Mouse (Mus musculus) kidney, postnatal 4 days (tissue): ENCODE measurements around the gene Cfdp1.
A peak's percentile ranks its signal among the peaks of the same experiment; 100 is the strongest.

Source experiments
- DNase-seq, 2 experiments: peaks; one replicate each; pipeline ENCODE4 v3.0.0; 2021; ENCODE audit warnings: mixed read lengths in 2 of 2

Gene Cfdp1

GRCm38 (mm10) chr8:111853861-111854501 lies at the start of gene Cfdp1:
TSS of gene Cfdp1 (minus strand) at chr8:111854291.
- DNase-seq: peak; percentile 97 to 98

GRCm38 (mm10) chr8:111902080-111902479 lies 48.0 kb upstream of the Cfdp1 start:
- DNase-seq: peak in 1 of 2 experiments; percentile 27

- no peak for DNase-seq
Observed at GRCm38 (mm10) chr8:111898586-111898985, 44.5 kb upstream of the Cfdp1 start.

GRCm38 (mm10) chr8:111894955-111895354 lies 40.9 kb upstream of the Cfdp1 start:
- no peak for DNase-seq

- DNase-seq: no peak
Observed at GRCm38 (mm10) chr8:111892615-111893014, 38.5 kb upstream of the Cfdp1 start.

GRCm38 (mm10) chr8:111891983-111892382 lies 37.9 kb upstream of the Cfdp1 start:
- DNase-seq: no peak

- no peak for DNase-seq
Observed at GRCm38 (mm10) chr8:111890911-111891303, 36.8 kb upstream of the Cfdp1 start.

- DNase-seq: peak in 1 of 2 experiments; percentile 32
Observed at GRCm38 (mm10) chr8:111889931-111890910, 36.1 kb upstream of the Cfdp1 start.

GRCm38 (mm10) chr8:111888091-111888650 lies 34.1 kb upstream of the Cfdp1 start:
- DNase-seq: peak; percentile 67 to 68

GRCm38 (mm10) chr8:111887479-111887878 lies 33.4 kb upstream of the Cfdp1 start:
- DNase-seq: no peak

- DNase-seq: no peak
Observed at GRCm38 (mm10) chr8:111883615-111884014, 29.5 kb upstream of the Cfdp1 start.

- peak; percentile 60 to 70 for DNase-seq
Observed at GRCm38 (mm10) chr8:111881591-111881990, 27.5 kb upstream of the Cfdp1 start.

GRCm38 (mm10) chr8:111877711-111878110 lies 23.6 kb upstream of the Cfdp1 start:
- no peak for DNase-seq

GRCm38 (mm10) chr8:111876355-111876948 lies 22.4 kb upstream of the Cfdp1 start, which contains the start of gene Tmem170:
TSS of gene Tmem170 (minus strand) at chr8:111876750.
- DNase-seq: peak; percentile 98 to 99

GRCm38 (mm10) chr8:111875758-111876157 lies 21.7 kb upstream of the Cfdp1 start:
- peak; percentile 14 to 38 for DNase-seq

GRCm38 (mm10) chr8:111871278-111871677 lies 17.2 kb upstream of the Cfdp1 start:
- DNase-seq: no peak

GRCm38 (mm10) chr8:111870379-111870778 lies 16.3 kb upstream of the Cfdp1 start:
- no peak for DNase-seq

- DNase-seq: no peak
Observed at GRCm38 (mm10) chr8:111868664-111869063, 14.6 kb upstream of the Cfdp1 start.

GRCm38 (mm10) chr8:111865857-111866256 lies 11.8 kb upstream of the Cfdp1 start:
- DNase-seq: peak in 1 of 2 experiments; percentile 11

- no peak for DNase-seq
Observed at GRCm38 (mm10) chr8:111865130-111865852, 11.2 kb upstream of the Cfdp1 start.

GRCm38 (mm10) chr8:111864648-111865047 lies 10.6 kb upstream of the Cfdp1 start:
- no peak for DNase-seq

GRCm38 (mm10) chr8:111863280-111863679 lies 9.2 kb upstream of the Cfdp1 start:
- DNase-seq: peak in 1 of 2 experiments; percentile 10
